ENCODE assay signal across 10 mouse cellular contexts in the genomic region with DNA sequence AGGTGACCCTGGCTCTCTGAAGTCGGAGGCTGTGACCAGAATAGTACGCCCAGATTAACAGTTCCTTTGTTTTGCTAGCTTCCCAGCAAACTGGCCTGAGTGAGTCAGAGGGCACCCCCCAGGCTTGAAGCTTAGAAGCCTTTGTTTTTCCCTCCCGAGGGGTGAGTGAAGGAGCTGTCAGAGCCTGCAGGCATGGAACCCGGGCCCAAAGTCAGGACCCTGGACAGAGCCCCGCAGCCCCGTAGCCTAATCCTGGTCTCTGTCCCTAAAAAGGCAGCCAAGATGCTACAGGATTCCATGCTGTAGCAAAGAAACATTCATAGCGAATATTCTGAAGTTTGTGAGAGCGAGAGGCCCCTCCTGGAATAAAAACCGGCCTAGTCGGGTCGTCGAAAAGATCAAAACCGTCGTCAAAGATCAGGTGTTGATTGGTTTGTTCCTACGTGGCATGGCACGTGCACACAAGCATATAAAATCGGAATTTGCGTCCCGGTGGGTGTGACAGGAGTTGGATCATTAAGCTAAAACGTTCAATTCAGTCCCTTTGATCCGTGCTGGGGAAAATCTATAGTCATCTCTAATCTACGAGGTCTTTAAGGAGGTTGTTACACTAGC. TPM values are rescaled to one million over a fixed set of nuclear protein-coding genes. Genes with fewer than 3 reads are reported as not detected.
A peak's percentile ranks its signal among the peaks of the same experiment; 100 is the strongest.
DNase-seq lines count a peak whose midpoint lies in the region; ATAC-seq and TF ChIP-seq lines count a peak whose summit lies in the region.
"Had no signal": no experiment of that assay in that cellular context is flagged by ENCODE, and none has a peak within 500 bp of the region (broad histone marks: within the 10 kb centered on the region; RNA-seq: fewer than 3 reads in every experiment).

No protein-coding gene starts in this region.

- H3K9ac ChIP-seq in kidney, postnatal 0 days (ENCODE audit: low read depth, low read length) = no peak overlapping the region
- no peak overlapping the region for H3K9ac ChIP-seq in hindbrain, embryonic 16.5 days (ENCODE audit: low read depth, low read length)
- H3K9ac ChIP-seq in neural tube, embryonic 13.5 days = peak overlapping the region; percentile 18

- 3% methylated on average over 22 of the region's 22 CpGs for WGBS in kidney, postnatal 0 days
- 7% methylated on average over 22 of the region's 22 CpGs for WGBS in hindbrain, embryonic 16.5 days
- WGBS in neural tube, embryonic 13.5 days = 2% methylated on average over 22 of the region's 22 CpGs

- no peak for TF ChIP-seq CTCF in kidney, postnatal 0 days (IDR thresholded peaks at IDR 0.05; ENCODE audit: low read depth)

- H3K4me2 ChIP-seq in kidney, postnatal 0 days (ENCODE audit: low read length) = no peak overlapping the region
- H3K4me2 ChIP-seq in hindbrain, embryonic 16.5 days (ENCODE audit: low read length) = peak overlapping the region; percentile 16
- peak overlapping the region; percentile 90 for H3K4me2 ChIP-seq in neural tube, embryonic 13.5 days

- no peak overlapping the region for H3K27ac ChIP-seq in kidney, postnatal 0 days
- no peak overlapping the region for H3K27ac ChIP-seq in hindbrain, embryonic 16.5 days (ENCODE audit: low read depth, low read length)
- no peak overlapping the region for H3K27ac ChIP-seq in neural tube, embryonic 13.5 days (replicated peaks)

- H3K27me3 ChIP-seq in kidney, postnatal 0 days (ENCODE audit: insufficient read depth, low read length) = peaks cover 59% of the 10 kb centered on the region
- peaks cover 36% of the 10 kb centered on the region for H3K27me3 ChIP-seq in hindbrain, embryonic 16.5 days (replicated peaks; ENCODE audit: control insufficient read depth, insufficient read depth, low read length)
- peaks cover 94% of the 10 kb centered on the region for H3K27me3 ChIP-seq in neural tube, embryonic 13.5 days

- no peak overlapping the region for H3K4me3 ChIP-seq in kidney, postnatal 0 days (replicated peaks; ENCODE audit: low read depth, low read length)
- H3K4me3 ChIP-seq in hindbrain, embryonic 16.5 days (ENCODE audit: low read length) = no peak overlapping the region; the same call in 1 of the 2 replicates
- peak overlapping the region; percentile 9; the same call in 1 of the 2 replicates for H3K4me3 ChIP-seq in neural tube, embryonic 13.5 days

- no peak for ATAC-seq in kidney, postnatal 0 days (replicated peaks; ENCODE audit: low FRiP score, low read depth)
- ATAC-seq in hindbrain, embryonic 16.5 days = no peak
- no peak for ATAC-seq in neural tube, embryonic 13.5 days (ENCODE audit: low read depth)

- H3K4me1 ChIP-seq in kidney, postnatal 0 days (replicated peaks; ENCODE audit: insufficient read depth, low read length) = no peaks in the 10 kb centered on the region
- H3K4me1 ChIP-seq in hindbrain, embryonic 16.5 days (ENCODE audit: control insufficient read depth, insufficient read depth, low read depth, low read length) = peaks cover 11% of the 10 kb centered on the region
- peaks cover 33% of the 10 kb centered on the region for H3K4me1 ChIP-seq in neural tube, embryonic 13.5 days (replicated peaks)

- H3K9me3 ChIP-seq in kidney, postnatal 0 days (replicated peaks; ENCODE audit: low read length) = no peaks in the 10 kb centered on the region
- H3K9me3 ChIP-seq in hindbrain, embryonic 16.5 days (ENCODE audit: control insufficient read depth, low read length) = no peaks in the 10 kb centered on the region
- no peaks in the 10 kb centered on the region for H3K9me3 ChIP-seq in neural tube, embryonic 13.5 days

- DNase-seq in kidney, postnatal 0 days (ENCODE audit: low spot score) = peak; percentile 57
- no peak for DNase-seq in kidney, postnatal 36 days
- DNase-seq in adrenal gland, postnatal 36 days = peak; percentile 58 to 76
- DNase-seq in urinary bladder, postnatal 36 days (ENCODE audit: low spot score in 2 of 2) = no peak
- DNase-seq in thymus, postnatal 25 days = no peak
- DNase-seq in gastrocnemius, postnatal 4 days (ENCODE audit: low spot score in 2 of 2) = no peak
- DNase-seq: thymus, postnatal 36 days had no signal

- H3K36me3 ChIP-seq in kidney, postnatal 0 days (ENCODE audit: insufficient read depth, low read length) = no peaks in the 10 kb centered on the region
- no peaks in the 10 kb centered on the region for H3K36me3 ChIP-seq in hindbrain, embryonic 16.5 days (ENCODE audit: control insufficient read depth, insufficient read depth, low read length)
- H3K36me3 ChIP-seq in neural tube, embryonic 13.5 days = no peaks in the 10 kb centered on the region

RNA-seq across cellular contexts. Expression of gene Onecut1, which starts 6.7 kb away (rescaled TPM):
- not detected in 2 replicates for polyA plus RNA-seq in kidney, postnatal 0 days (2015; fragmentation: Nextera tagmentation; extraction: Ambion mirVana)
- under 1 TPM in 1 of 2 experiments, not detected in 1; 0.26 TPM for total RNA-seq in adrenal gland, postnatal 36 days (2021)
- 3.4 and 4.6 TPM in 2 replicates for polyA plus RNA-seq in hindbrain, embryonic 16.5 days (2015; fragmentation: Nextera tagmentation; extraction: Ambion mirVana)
- 6.6 and 7.8 TPM in 2 replicates for polyA plus RNA-seq in neural tube, embryonic 13.5 days (2015; fragmentation: Nextera tagmentation; extraction: Ambion mirVana)
- total RNA-seq in gastrocnemius, postnatal 4 days (2021) = not detected
- total RNA-seq: heart, adult 8-10 months had no signal

Comparison
In these comparisons a context has a peak if more than half of its experiments do, and no peak if none do; other contexts are left out.
1. DNase-seq: peak in kidney, postnatal 0 days (single experiment) and adrenal gland, postnatal 36 days (2 of 2); none in kidney, postnatal 36 days (0 of 2), urinary bladder, postnatal 36 days (0 of 2), thymus, postnatal 25 days (single experiment) and gastrocnemius, postnatal 4 days (0 of 2).